Mouse (Mus musculus): ENCODE measurements at regions not wholly inside any gene's neighbourhood (a gene's known extent, or its start where the extent isn't known, plus 50 kb on each side); places are given as distances from the start of the nearest gene placed in this dataset.

DNA sequence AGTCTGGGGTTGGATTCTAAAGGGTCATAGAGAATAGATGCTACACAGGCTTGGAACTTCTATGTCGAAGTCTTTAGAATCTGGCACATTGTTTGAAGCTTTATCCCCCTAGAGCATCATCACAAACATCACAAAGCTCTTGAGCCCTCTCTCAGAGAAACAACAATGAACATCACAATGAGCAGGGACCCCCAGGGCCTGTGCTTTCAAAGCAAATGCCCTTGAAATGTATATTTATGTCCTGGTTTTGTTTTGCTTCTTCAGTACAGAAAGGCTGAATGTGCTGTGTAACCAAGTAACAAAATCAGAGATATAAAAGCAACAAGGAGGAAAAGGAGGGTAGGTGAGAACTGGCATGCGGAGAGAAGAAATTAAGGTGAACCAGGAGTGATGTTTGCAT, 330.6 kb upstream of the Tenm4 start:
- H3K4me3 ChIP-seq: no peak overlapping the region
- no peak overlapping the region for H3K27ac ChIP-seq
- H3K9ac ChIP-seq (ENCODE audit: low read depth, low read length): no peak overlapping the region
- no peaks in the 10 kb centered on the region for H3K36me3 ChIP-seq (ENCODE audit: control insufficient read depth, insufficient read depth, low read length)
- no peak for DNase-seq
- TF ChIP-seq EP300 (IDR thresholded peaks at IDR 0.05; ENCODE audit: insufficient read depth, low read depth, low read length) (no peak), POLR2A (IDR thresholded peaks at IDR 0.05; ENCODE audit: insufficient read depth, low read depth, low read length) (no peak), CTCF (IDR thresholded peaks at IDR 0.05) (no peak)
- intact Hi-C loops (cut with DNase I): no loop called here
- H3K79me2 ChIP-seq (replicated peaks; ENCODE audit: control insufficient read depth, insufficient read depth, low read length): no peaks in the 10 kb centered on the region
- H3K4me1 ChIP-seq (ENCODE audit: control insufficient read depth, insufficient read depth, low read length): no peaks in the 10 kb centered on the region
- 73% methylated on average over 2 of the region's 2 CpGs for WGBS
- no peaks in the 10 kb centered on the region for H3K27me3 ChIP-seq (ENCODE audit: control insufficient read depth, insufficient read depth, low read length)

DNA sequence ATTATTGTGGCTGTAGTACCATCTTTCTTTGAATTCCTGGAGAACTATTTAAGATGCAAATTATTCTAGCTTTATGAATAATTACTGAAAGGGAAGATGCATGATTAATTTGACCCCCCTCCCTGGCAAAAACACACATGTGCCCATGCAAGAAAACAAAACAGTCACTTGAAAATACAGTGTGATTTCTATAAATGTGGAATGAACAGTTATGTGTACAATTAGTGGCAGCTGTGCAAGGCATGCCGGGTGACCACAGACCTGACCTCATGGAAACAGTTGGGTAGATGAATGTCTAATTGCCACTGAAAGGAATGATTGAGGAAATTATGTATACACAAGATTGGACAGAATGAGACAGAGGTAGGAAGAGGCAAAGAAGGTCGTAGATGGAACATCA, 321.2 kb upstream of the Tenm4 start:
- H3K79me2 ChIP-seq (replicated peaks; ENCODE audit: control insufficient read depth, insufficient read depth, low read length): no peaks in the 10 kb centered on the region
- no peak for DNase-seq
- H3K27me3 ChIP-seq (ENCODE audit: control insufficient read depth, insufficient read depth, low read length): no peaks in the 10 kb centered on the region
- no peak for TF ChIP-seq CTCF (IDR thresholded peaks at IDR 0.05)
- no peak for TF ChIP-seq EP300 (IDR thresholded peaks at IDR 0.05; ENCODE audit: insufficient read depth, low read depth, low read length)
- no peak for TF ChIP-seq POLR2A (IDR thresholded peaks at IDR 0.05; ENCODE audit: insufficient read depth, low read depth, low read length)
- intact Hi-C loops (cut with DNase I): no loop called here
- no peaks in the 10 kb centered on the region for H3K36me3 ChIP-seq (ENCODE audit: control insufficient read depth, insufficient read depth, low read length)
- no peak overlapping the region for H3K4me3 ChIP-seq
- no peak overlapping the region for H3K9ac ChIP-seq (ENCODE audit: low read depth, low read length)
- H3K27ac ChIP-seq: no peak overlapping the region
- WGBS: 75% methylated on average over 2 of the region's 2 CpGs
- no peaks in the 10 kb centered on the region for H3K4me1 ChIP-seq (ENCODE audit: control insufficient read depth, insufficient read depth, low read length)

DNA sequence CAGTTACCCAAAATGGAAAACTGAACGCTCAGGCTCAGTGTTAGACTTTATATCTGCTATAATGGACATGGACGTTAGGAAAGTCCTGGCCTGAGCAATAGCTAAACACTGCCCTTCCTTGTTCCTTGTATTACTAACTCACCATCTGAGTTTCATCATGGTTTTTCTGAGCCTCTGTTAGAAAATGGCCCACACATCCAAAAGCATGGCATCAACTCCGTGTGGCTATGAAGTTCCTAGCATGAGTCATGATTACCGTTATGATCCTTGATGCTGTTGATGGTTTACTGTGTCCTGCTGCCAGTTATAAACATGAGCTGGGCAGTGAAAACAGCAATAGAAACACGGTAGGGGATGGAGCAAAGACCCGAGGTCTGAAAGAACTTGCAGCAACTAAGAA, 318.4 kb upstream of the Tenm4 start:
- H3K4me1 ChIP-seq (ENCODE audit: control insufficient read depth, insufficient read depth, low read length): no peaks in the 10 kb centered on the region
- DNase-seq: no peak
- intact Hi-C loops (cut with DNase I): no loop called here
- no peak for TF ChIP-seq EP300 (IDR thresholded peaks at IDR 0.05; ENCODE audit: insufficient read depth, low read depth, low read length)
- no peak for TF ChIP-seq CTCF (IDR thresholded peaks at IDR 0.05)
- no peak for TF ChIP-seq POLR2A (IDR thresholded peaks at IDR 0.05; ENCODE audit: insufficient read depth, low read depth, low read length)
- no peak overlapping the region for H3K9ac ChIP-seq (ENCODE audit: low read depth, low read length)
- no peaks in the 10 kb centered on the region for H3K79me2 ChIP-seq (replicated peaks; ENCODE audit: control insufficient read depth, insufficient read depth, low read length)
- no peaks in the 10 kb centered on the region for H3K36me3 ChIP-seq (ENCODE audit: control insufficient read depth, insufficient read depth, low read length)
- H3K27me3 ChIP-seq (ENCODE audit: control insufficient read depth, insufficient read depth, low read length): no peaks in the 10 kb centered on the region
- no peak overlapping the region for H3K27ac ChIP-seq
- H3K4me3 ChIP-seq: no peak overlapping the region
- WGBS: 78% methylated on average over 6 of the region's 6 CpGs

DNA sequence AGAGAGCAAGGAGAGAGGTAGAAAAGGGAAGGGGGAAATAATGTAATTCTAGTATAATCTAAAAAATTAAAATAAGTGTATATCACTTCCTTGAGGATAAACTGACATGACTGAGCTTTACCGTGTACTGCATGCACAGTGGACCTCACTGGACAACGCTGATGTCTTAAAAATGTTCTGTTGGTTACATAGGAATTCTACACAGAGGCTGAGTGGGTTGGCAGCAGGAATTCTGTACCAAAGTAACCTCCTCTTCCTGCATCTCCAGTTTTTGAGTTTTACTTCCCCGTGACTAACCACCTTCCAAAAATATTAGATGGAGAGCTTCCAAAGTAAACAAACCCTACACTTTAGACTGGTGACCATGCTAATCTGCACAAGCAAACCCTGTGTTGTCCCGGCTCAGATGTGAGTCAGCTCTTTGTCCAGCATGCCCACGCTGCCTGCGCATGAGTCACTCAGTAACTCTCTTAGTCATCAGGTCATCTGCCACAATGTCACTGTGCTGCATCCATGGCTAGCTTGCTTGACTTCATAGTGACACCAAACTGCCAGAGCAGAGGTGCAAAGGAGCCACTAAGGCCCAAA, 317.7 kb upstream of the Tenm4 start:
- H3K4me3 ChIP-seq: no peak overlapping the region
- intact Hi-C loops (cut with DNase I): no loop called here
- H3K36me3 ChIP-seq (ENCODE audit: control insufficient read depth, insufficient read depth, low read length): no peaks in the 10 kb centered on the region
- H3K27ac ChIP-seq: no peak overlapping the region
- no peaks in the 10 kb centered on the region for H3K4me1 ChIP-seq (ENCODE audit: control insufficient read depth, insufficient read depth, low read length)
- WGBS: 43% methylated on average over 6 of the region's 6 CpGs
- H3K9ac ChIP-seq (ENCODE audit: low read depth, low read length): no peak overlapping the region
- TF ChIP-seq POLR2A (IDR thresholded peaks at IDR 0.05; ENCODE audit: insufficient read depth, low read depth, low read length) (no peak), CTCF (IDR thresholded peaks at IDR 0.05) (no peak), EP300 (IDR thresholded peaks at IDR 0.05; ENCODE audit: insufficient read depth, low read depth, low read length) (no peak)
- no peaks in the 10 kb centered on the region for H3K27me3 ChIP-seq (ENCODE audit: control insufficient read depth, insufficient read depth, low read length)
- no peaks in the 10 kb centered on the region for H3K79me2 ChIP-seq (replicated peaks; ENCODE audit: control insufficient read depth, insufficient read depth, low read length)
- DNase-seq: no peak

DNA sequence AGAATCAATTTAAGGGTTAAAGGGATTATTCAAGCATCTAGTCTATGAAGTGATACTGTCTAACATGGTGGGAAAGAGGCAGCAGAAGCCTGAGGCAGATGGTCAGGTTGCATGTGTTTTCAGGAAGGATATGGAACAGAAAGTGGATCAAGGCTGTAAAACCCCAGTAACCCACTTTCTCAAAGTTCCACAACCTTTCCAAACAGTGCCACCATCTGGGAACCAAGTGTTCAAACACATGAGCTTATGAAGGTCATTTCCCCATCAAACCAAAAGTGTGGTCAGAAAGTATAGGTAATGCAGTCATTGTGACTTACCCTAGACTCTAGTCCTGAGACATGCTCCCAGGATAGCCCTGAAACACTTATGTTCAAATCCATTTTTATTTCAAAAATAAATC, 312.8 kb upstream of the Tenm4 start:
- Histone ChIP-seq H3K36me3 (ENCODE audit: control insufficient read depth, insufficient read depth, low read length) (no peaks in the 10 kb centered on the region), H3K27ac (no peak overlapping the region), H3K4me1 (ENCODE audit: control insufficient read depth, insufficient read depth, low read length) (no peaks in the 10 kb centered on the region), H3K79me2 (replicated peaks; ENCODE audit: control insufficient read depth, insufficient read depth, low read length) (no peaks in the 10 kb centered on the region), H3K27me3 (ENCODE audit: control insufficient read depth, insufficient read depth, low read length) (no peaks in the 10 kb centered on the region), H3K4me3 (no peak overlapping the region), H3K9ac (ENCODE audit: low read depth, low read length) (no peak overlapping the region)
- DNase-seq: no peak
- intact Hi-C loops (cut with DNase I): no loop called here
- TF ChIP-seq POLR2A (IDR thresholded peaks at IDR 0.05; ENCODE audit: insufficient read depth, low read depth, low read length) (no peak), EP300 (IDR thresholded peaks at IDR 0.05; ENCODE audit: insufficient read depth, low read depth, low read length) (no peak), CTCF (IDR thresholded peaks at IDR 0.05) (no peak)

DNA sequence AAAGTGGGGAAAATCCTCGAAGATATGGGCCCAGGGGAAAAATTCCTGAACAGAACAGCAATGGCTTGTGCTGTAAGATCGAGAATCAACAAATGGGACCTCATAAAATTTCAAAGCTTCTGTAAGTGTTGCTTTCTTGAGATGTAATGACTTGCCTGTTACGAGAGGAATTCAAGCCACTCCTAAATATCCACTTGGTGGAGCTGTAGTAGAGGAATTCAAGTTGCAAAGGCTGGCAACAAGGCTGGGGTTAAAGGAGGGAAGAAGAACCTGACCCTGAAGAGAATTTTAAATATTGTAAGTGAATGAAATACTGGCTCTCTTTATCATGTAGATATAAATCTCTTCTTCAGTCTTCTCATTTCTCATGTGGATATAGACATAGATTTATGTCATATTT, 306.8 kb upstream of the Tenm4 start:
- no peak overlapping the region for H3K4me3 ChIP-seq
- no peak overlapping the region for H3K27ac ChIP-seq
- no peak overlapping the region for H3K9ac ChIP-seq (ENCODE audit: low read depth, low read length)
- WGBS: 39% methylated on average over 3 of the region's 3 CpGs
- DNase-seq: no peak
- no peaks in the 10 kb centered on the region for H3K36me3 ChIP-seq (ENCODE audit: control insufficient read depth, insufficient read depth, low read length)
- TF ChIP-seq POLR2A (IDR thresholded peaks at IDR 0.05; ENCODE audit: insufficient read depth, low read depth, low read length): no peak
- TF ChIP-seq CTCF (IDR thresholded peaks at IDR 0.05): peak; percentile 51
- intact Hi-C loops (cut with DNase I): loop anchor here (5.0 to 10.0 kb wide), 2 partner anchors 691 to 1053 kb away; no protein-coding TSS in a partner anchor
- no peaks in the 10 kb centered on the region for H3K27me3 ChIP-seq (ENCODE audit: control insufficient read depth, insufficient read depth, low read length)
- no peaks in the 10 kb centered on the region for H3K4me1 ChIP-seq (ENCODE audit: control insufficient read depth, insufficient read depth, low read length)
- no peaks in the 10 kb centered on the region for H3K79me2 ChIP-seq (replicated peaks; ENCODE audit: control insufficient read depth, insufficient read depth, low read length)
